Mouse (Mus musculus): ENCODE measurements around the gene Vps51. TPM values are rescaled to one million over a fixed set of nuclear protein-coding genes. Genes with fewer than 3 reads are reported as not detected.

Gene Vps51
- polyA plus RNA-seq, 1 experiment = 47.4 TPM

DNA sequence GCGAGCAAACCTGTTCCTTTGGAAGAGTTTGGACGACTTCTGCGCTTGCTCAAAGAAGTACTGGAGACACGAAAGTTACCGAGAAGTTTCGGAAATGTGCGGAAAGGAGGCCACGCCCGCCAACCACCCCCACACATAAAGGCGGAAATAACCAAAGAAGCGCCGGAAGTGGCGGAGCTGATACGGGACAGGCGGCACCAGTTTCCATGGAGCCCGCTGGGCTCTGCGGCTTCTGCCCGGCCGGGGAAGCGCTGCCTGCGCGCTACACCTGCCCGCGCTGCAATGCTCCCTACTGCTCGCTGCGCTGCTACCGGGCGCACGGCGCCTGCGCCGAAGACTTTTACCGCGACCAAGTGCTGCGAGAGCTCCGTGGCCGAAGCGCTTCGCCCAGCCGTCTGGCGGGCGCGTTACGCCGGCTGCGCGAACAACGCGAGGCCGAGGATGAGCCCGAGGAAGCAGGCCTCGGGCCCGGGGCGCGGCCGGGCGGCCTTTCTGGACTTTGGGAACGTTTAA is 16.0 kb downstream of the Vps51 start, which contains the start of gene Znhit2:
TSS of gene Znhit2 (plus strand) at position 172 of the 513 bp plus-strand sequence.
- Histone ChIP-seq H3K27me3 (ENCODE audit: control insufficient read depth, insufficient read depth, low read length, poor library complexity, severe bottlenecking) (no peaks in the 10 kb centered on the region), H3K4me1 (ENCODE audit: control insufficient read depth, insufficient read depth, low read length) (no peaks in the 10 kb centered on the region)

DNA sequence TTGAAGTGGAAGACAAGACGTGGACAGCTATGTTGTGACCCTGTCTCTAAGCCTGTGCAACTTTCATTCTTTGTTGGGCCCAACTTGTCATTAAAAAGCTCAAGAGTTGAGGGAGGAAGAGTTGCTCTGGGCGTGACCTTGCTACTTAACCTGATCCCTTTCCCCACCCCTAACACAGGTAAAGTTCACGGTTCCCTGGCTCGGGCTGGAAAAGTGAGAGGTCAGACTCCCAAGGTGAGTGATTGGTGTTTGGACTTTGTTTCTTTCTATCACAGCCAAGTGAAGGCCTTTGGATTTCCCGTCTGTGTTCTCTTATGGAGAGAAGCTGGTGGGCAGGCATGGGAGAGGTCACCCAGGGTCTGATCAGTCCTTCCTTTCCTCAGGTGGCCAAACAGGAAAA is 18.1 kb downstream of the Vps51 start:
- H3K9me3 ChIP-seq (replicated peaks; ENCODE audit: control insufficient read depth, insufficient read depth, low read length, poor library complexity, severe bottlenecking) = no peaks in the 10 kb centered on the region
- H3K36me3 ChIP-seq (ENCODE audit: control insufficient read depth, insufficient read depth, low read length, poor library complexity, severe bottlenecking) = peaks cover 32% of the 10 kb centered on the region
- H3K27ac ChIP-seq (ENCODE audit: insufficient read depth, low read length) = peak overlapping the region; percentile 26; the same call in 1 of the 2 replicates
- peak overlapping the region; percentile 84 for H3K9ac ChIP-seq (ENCODE audit: low read depth, poor library complexity, severe bottlenecking)
- no peaks in the 10 kb centered on the region for H3K27me3 ChIP-seq (ENCODE audit: control insufficient read depth, insufficient read depth, low read length, poor library complexity, severe bottlenecking)
- peak overlapping the region; percentile 89 for H3K4me3 ChIP-seq (ENCODE audit: low read depth, low read length)
- H3K4me1 ChIP-seq (ENCODE audit: control insufficient read depth, insufficient read depth, low read length) = no peaks in the 10 kb centered on the region
- TF ChIP-seq EP300 (IDR thresholded peaks at IDR 0.05; ENCODE audit: insufficient read depth, low read depth, low read length) = no peak

More for the DNA sequence above, 16.0 kb downstream of the Vps51 start, which contains the start of gene Znhit2:
- H3K27ac ChIP-seq (ENCODE audit: insufficient read depth, low read length) = peak within 1 kb of the TSS; percentile 85
- peaks cover 15% of the 10 kb centered on the region for H3K36me3 ChIP-seq (ENCODE audit: control insufficient read depth, insufficient read depth, low read length, poor library complexity, severe bottlenecking)
- peak within 1 kb of the TSS; percentile 97 for H3K4me3 ChIP-seq (ENCODE audit: low read depth, low read length)
- peak within 1 kb of the TSS; percentile 90 for H3K9ac ChIP-seq (ENCODE audit: low read depth, poor library complexity, severe bottlenecking)
- H3K9me3 ChIP-seq (replicated peaks; ENCODE audit: control insufficient read depth, insufficient read depth, low read length, poor library complexity, severe bottlenecking) = no peaks in the 10 kb centered on the region
- no peak for TF ChIP-seq CTCF (IDR thresholded peaks at IDR 0.05; ENCODE audit: low read depth, low read length)
- TF ChIP-seq EP300 (IDR thresholded peaks at IDR 0.05; ENCODE audit: insufficient read depth, low read depth, low read length) = no peak
- TF ChIP-seq POLR2A (IDR thresholded peaks at IDR 0.05; ENCODE audit: insufficient read depth, low read length) = no peak

DNA sequence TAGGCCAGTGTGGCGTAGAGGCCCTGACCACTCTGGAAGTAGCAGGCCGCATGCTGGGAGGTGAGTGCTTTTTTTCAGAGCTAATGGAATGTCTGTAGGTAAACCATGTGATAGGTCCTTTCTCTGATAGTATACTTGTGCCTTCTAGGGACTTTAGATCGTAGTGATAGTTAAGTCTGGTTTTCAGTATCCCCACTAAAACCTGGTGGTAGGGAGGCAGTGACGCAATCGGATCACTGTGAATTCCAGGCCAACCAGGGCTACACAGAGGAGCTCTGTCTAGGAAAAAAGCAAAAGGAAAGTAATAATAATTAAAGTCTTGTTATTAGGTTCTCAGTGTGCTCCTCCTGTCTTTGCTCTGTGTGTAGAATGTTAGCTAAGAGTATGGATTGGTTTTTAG is 18.5 kb downstream of the Vps51 start:
- Histone ChIP-seq H3K9ac (ENCODE audit: low read depth, poor library complexity, severe bottlenecking) (peak overlapping the region; percentile 84), H3K4me1 (ENCODE audit: control insufficient read depth, insufficient read depth, low read length) (no peaks in the 10 kb centered on the region), H3K27ac (ENCODE audit: insufficient read depth, low read length) (peak overlapping the region; percentile 26; the same call in 1 of the 2 replicates), H3K4me3 (ENCODE audit: low read depth, low read length) (peak overlapping the region; percentile 89), H3K36me3 (ENCODE audit: control insufficient read depth, insufficient read depth, low read length, poor library complexity, severe bottlenecking) (peaks cover 37% of the 10 kb centered on the region), H3K9me3 (replicated peaks; ENCODE audit: control insufficient read depth, insufficient read depth, low read length, poor library complexity, severe bottlenecking) (no peaks in the 10 kb centered on the region), H3K27me3 (ENCODE audit: control insufficient read depth, insufficient read depth, low read length, poor library complexity, severe bottlenecking) (no peaks in the 10 kb centered on the region)
- TF ChIP-seq CTCF (IDR thresholded peaks at IDR 0.05; ENCODE audit: low read depth, low read length) (no peak), EP300 (IDR thresholded peaks at IDR 0.05; ENCODE audit: insufficient read depth, low read depth, low read length) (no peak), POLR2A (IDR thresholded peaks at IDR 0.05; ENCODE audit: insufficient read depth, low read length) (no peak)

DNA sequence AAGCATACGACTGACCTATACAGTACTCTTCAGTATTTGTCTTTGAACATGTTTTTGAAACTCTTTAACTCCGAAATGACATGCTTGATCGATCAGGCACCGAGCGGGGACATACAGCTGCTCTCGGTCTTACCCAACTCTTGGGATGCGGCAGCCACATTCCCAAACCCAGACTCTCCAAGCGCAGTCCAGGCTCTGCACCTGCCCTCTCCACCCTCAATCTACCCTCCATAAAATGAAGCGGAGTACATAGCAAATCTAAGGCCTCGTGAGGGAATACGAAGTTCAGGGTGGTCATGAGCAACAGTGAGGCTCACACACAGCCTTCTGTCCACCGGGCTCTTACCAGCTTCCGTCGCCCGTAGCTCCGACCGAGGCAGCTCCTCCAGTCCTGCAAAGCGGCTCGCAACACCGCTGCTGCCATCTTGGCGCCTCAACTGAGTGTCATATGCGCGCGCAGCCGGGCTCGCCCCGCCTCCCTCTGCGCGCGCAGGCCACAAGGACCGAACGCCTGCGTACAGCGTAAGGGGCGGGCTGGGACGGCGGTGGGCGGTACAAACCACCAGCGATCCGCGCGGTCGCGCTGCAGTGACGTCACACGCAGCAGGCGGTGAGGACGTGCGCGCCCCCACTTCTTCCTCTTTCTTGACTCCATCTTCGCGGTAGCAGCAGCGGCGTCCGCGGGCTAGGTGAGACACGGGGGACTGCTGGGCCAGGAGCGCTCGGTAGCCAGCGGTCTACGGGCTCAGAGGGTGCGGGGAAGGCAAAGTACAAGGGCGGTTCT is 19.5 kb downstream of the Vps51 start, which contains the start of the genes Mrpl49 and Fau:
TSS of gene Mrpl49 (minus strand) at position 473 of the 784 bp plus-strand sequence.
TSS of gene Fau (plus strand) at position 532 of the 784 bp plus-strand sequence.
- Histone ChIP-seq H3K9me3 (replicated peaks; ENCODE audit: control insufficient read depth, insufficient read depth, low read length, poor library complexity, severe bottlenecking) (no peaks in the 10 kb centered on the region), H3K4me1 (ENCODE audit: control insufficient read depth, insufficient read depth, low read length) (no peaks in the 10 kb centered on the region), H3K4me3 (ENCODE audit: low read depth, low read length) (peak within 1 kb of the TSS; percentile 89), H3K27me3 (ENCODE audit: control insufficient read depth, insufficient read depth, low read length, poor library complexity, severe bottlenecking) (no peaks in the 10 kb centered on the region), H3K9ac (ENCODE audit: low read depth, poor library complexity, severe bottlenecking) (peak within 1 kb of the TSS; percentile 84), H3K36me3 (ENCODE audit: control insufficient read depth, insufficient read depth, low read length, poor library complexity, severe bottlenecking) (peaks cover 45% of the 10 kb centered on the region), H3K27ac (ENCODE audit: insufficient read depth, low read length) (no peak within 1 kb of the TSS)
- TF ChIP-seq POLR2A (IDR thresholded peaks at IDR 0.05; ENCODE audit: insufficient read depth, low read length) = peak; percentile 96
- no peak for TF ChIP-seq EP300 (IDR thresholded peaks at IDR 0.05; ENCODE audit: insufficient read depth, low read depth, low read length)

DNA sequence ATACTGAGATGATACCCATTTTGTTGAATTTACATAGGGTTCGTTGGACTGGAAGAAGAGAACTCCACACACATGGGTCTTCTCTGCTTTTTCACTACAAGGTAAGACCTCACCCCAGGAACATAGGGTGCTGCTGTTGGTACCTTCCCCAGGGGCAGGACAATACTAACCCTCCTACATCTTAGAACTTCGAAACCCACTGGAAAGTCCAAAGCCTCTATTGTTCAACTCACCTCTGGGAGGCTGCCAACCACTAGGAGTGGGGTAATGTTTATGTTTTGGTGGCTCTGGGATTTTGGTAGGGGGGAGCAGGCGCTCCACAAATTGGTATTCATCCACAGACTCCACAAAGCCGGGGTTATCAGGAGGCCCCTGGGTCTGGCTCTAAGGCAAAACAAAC is 20.3 kb downstream of the Vps51 start:
- no peak overlapping the region for H3K27ac ChIP-seq (ENCODE audit: insufficient read depth, low read length)
- TF ChIP-seq POLR2A (IDR thresholded peaks at IDR 0.05; ENCODE audit: insufficient read depth, low read length) (no peak), CTCF (IDR thresholded peaks at IDR 0.05; ENCODE audit: low read depth, low read length) (no peak), EP300 (IDR thresholded peaks at IDR 0.05; ENCODE audit: insufficient read depth, low read depth, low read length) (no peak)
- H3K9ac ChIP-seq (ENCODE audit: low read depth, poor library complexity, severe bottlenecking) = peak overlapping the region; percentile 82
- peak overlapping the region; percentile 83 for H3K4me3 ChIP-seq (ENCODE audit: low read depth, low read length)
- H3K27me3 ChIP-seq (ENCODE audit: control insufficient read depth, insufficient read depth, low read length, poor library complexity, severe bottlenecking) = no peaks in the 10 kb centered on the region
- H3K4me1 ChIP-seq (ENCODE audit: control insufficient read depth, insufficient read depth, low read length) = no peaks in the 10 kb centered on the region
- H3K9me3 ChIP-seq (replicated peaks; ENCODE audit: control insufficient read depth, insufficient read depth, low read length, poor library complexity, severe bottlenecking) = no peaks in the 10 kb centered on the region
- H3K36me3 ChIP-seq (ENCODE audit: control insufficient read depth, insufficient read depth, low read length, poor library complexity, severe bottlenecking) = peaks cover 51% of the 10 kb centered on the region

DNA sequence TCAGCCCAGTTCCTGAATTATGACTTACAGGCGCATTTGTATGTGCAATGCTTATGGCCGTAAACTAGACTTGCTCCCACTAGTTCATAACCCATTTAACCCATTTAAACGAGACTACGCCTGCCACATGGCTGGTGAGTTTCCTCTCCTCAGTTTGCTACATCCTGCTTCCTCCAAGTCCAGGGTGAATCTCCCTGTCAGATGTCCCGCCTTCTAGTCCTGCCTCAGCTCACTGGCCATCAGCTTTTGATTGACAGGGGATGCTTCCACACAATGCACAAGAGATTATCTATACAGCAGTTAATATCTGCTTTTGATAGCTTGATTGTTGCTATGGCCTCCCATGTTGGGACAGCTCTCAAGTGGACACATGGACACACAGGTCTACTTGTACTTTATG is 22.7 kb downstream of the Vps51 start:
- Histone ChIP-seq H3K27ac (ENCODE audit: insufficient read depth, low read length) (no peak overlapping the region), H3K36me3 (ENCODE audit: control insufficient read depth, insufficient read depth, low read length, poor library complexity, severe bottlenecking) (peaks cover 63% of the 10 kb centered on the region), H3K27me3 (ENCODE audit: control insufficient read depth, insufficient read depth, low read length, poor library complexity, severe bottlenecking) (no peaks in the 10 kb centered on the region), H3K9me3 (replicated peaks; ENCODE audit: control insufficient read depth, insufficient read depth, low read length, poor library complexity, severe bottlenecking) (no peaks in the 10 kb centered on the region), H3K4me3 (ENCODE audit: low read depth, low read length) (no peak overlapping the region), H3K9ac (ENCODE audit: low read depth, poor library complexity, severe bottlenecking) (no peak overlapping the region), H3K4me1 (ENCODE audit: control insufficient read depth, insufficient read depth, low read length) (no peaks in the 10 kb centered on the region)
- TF ChIP-seq CTCF (IDR thresholded peaks at IDR 0.05; ENCODE audit: low read depth, low read length) = no peak
- TF ChIP-seq EP300 (IDR thresholded peaks at IDR 0.05; ENCODE audit: insufficient read depth, low read depth, low read length) = no peak
- TF ChIP-seq POLR2A (IDR thresholded peaks at IDR 0.05; ENCODE audit: insufficient read depth, low read length) = no peak

All from ES-Bruce4 (cell line).